Mouse (Mus musculus): ENCODE data around the gene Ccdc88c.

Ccdc88c gene

GRCm38 (mm10) chr12:100965298-100965697 is 63.6 kb downstream of the Ccdc88c start:
- no peak for DNase-seq

GRCm38 (mm10) chr12:100958621-100959592 is 69.9 kb downstream of the Ccdc88c start:
- DNase-seq: peak; percentile 33

- DNase-seq: peak; percentile 64
Observed at GRCm38 (mm10) chr12:100958006-100958405, 70.8 kb downstream of the Ccdc88c start.

GRCm38 (mm10) chr12:100957257-100957656 is 71.6 kb downstream of the Ccdc88c start:
- DNase-seq: no peak

GRCm38 (mm10) chr12:100956825-100957224 is 72.0 kb downstream of the Ccdc88c start:
- no peak for DNase-seq

- no peak for DNase-seq
Observed at GRCm38 (mm10) chr12:100956028-100956427, 72.8 kb downstream of the Ccdc88c start.

- no peak for DNase-seq
Observed at GRCm38 (mm10) chr12:100953926-100954325, 74.9 kb downstream of the Ccdc88c start.

- peak; percentile 65 for DNase-seq
Observed at GRCm38 (mm10) chr12:100952193-100952931, 76.5 kb downstream of the Ccdc88c start.

GRCm38 (mm10) chr12:100949146-100949545 is 79.7 kb downstream of the Ccdc88c start:
- no peak for DNase-seq

- DNase-seq: no peak
Observed at GRCm38 (mm10) chr12:100948021-100948420, 80.8 kb downstream of the Ccdc88c start.

GRCm38 (mm10) chr12:100945948-100946347 is 82.9 kb downstream of the Ccdc88c start:
- DNase-seq: no peak

GRCm38 (mm10) chr12:100945501-100945900 is 83.4 kb downstream of the Ccdc88c start:
- DNase-seq: no peak

- peak; percentile 59 for DNase-seq
Observed at GRCm38 (mm10) chr12:100944921-100945336, 83.9 kb downstream of the Ccdc88c start.

- no peak for DNase-seq
Observed at GRCm38 (mm10) chr12:100943146-100943545, 85.7 kb downstream of the Ccdc88c start.

- DNase-seq: no peak
Observed at GRCm38 (mm10) chr12:100941361-100941760, 87.5 kb downstream of the Ccdc88c start.

GRCm38 (mm10) chr12:100937441-100938360 is 91.2 kb downstream of the Ccdc88c start:
- no peak for DNase-seq

GRCm38 (mm10) chr12:100936737-100937136 is 92.1 kb downstream of the Ccdc88c start:
- DNase-seq: no peak

- peak; percentile 79 for DNase-seq
Observed at GRCm38 (mm10) chr12:100936116-100936515, 92.7 kb downstream of the Ccdc88c start.

GRCm38 (mm10) chr12:100934796-100935195 is 94.1 kb downstream of the Ccdc88c start:
- no peak for DNase-seq

GRCm38 (mm10) chr12:100931653-100932052 is 97.2 kb downstream of the Ccdc88c start:
- no peak for DNase-seq

GRCm38 (mm10) chr12:100928286-100928685 is 100.6 kb downstream of the Ccdc88c start:
- DNase-seq: no peak

Measured in cerebellum, adult 9-10 months (tissue).